In genomic region chr11:118415630-118416029, GRCm38 (mm10) we compare ENCODE assay signal across 15 mouse cellular contexts. TPM values are rescaled to one million over a fixed set of nuclear protein-coding genes. Genes with fewer than 3 reads are reported as not detected.
"Had no signal": no experiment of that assay in that cellular context is flagged by ENCODE, and none has a peak within 500 bp of the region (broad histone marks: within the 10 kb centered on the region; RNA-seq: fewer than 3 reads in every experiment).

No protein-coding gene starts in this region.

- H3K4me3 ChIP-seq: left cerebral cortex, adult 2 months; limb, embryonic 12.5 days; liver, embryonic 12.5 days; midbrain, embryonic 10.5 days; myocyte; neural tube, embryonic 13.5 days had no signal

- DNase-seq: kidney, postnatal 10 days; lung, embryonic 14.5 days; lung, postnatal 4 days; midbrain, embryonic 14.5 days; right cerebral cortex, adult 18-20 months; right cerebral cortex, postnatal 25 days; thymus, postnatal 36 days had no signal

- ATAC-seq: liver, embryonic 12.5 days had no signal

- H3K27ac ChIP-seq: hindbrain, embryonic 14.5 days; left cerebral cortex, adult 2 months; limb, embryonic 12.5 days; liver, embryonic 12.5 days; midbrain, embryonic 10.5 days; neural tube, embryonic 13.5 days had no signal

- H3K4me2 ChIP-seq: hindbrain, embryonic 14.5 days; limb, embryonic 12.5 days; liver, embryonic 12.5 days; lung, embryonic 14.5 days; neural tube, embryonic 13.5 days had no signal

- H3K9ac ChIP-seq: hindbrain, embryonic 14.5 days; limb, embryonic 12.5 days; liver, embryonic 12.5 days; lung, embryonic 14.5 days had no signal

- H3K27me3 ChIP-seq: limb, embryonic 12.5 days; liver, embryonic 12.5 days; neural tube, embryonic 13.5 days had no signal

- H3K9me3 ChIP-seq: limb, embryonic 12.5 days; liver, embryonic 12.5 days; midbrain, embryonic 10.5 days; neural tube, embryonic 13.5 days had no signal

RNA-seq across cellular contexts. Expression of gene C1qtnf1, which starts 12.4 kb away (rescaled TPM):
- total RNA-seq: megakaryocyte, adult 5-6 weeks had no signal
